Mouse (Mus musculus) lung, postnatal 0 days (tissue): ENCODE measurements around the gene Mri1.
A peak's percentile ranks its signal among the peaks of the same experiment; 100 is the strongest.
"Not testable (repeated sequence)": the region's sequence is repeated elsewhere in the genome, so short reads cannot be mapped to it uniquely, and the experiment has no call there.

ENCODE experiments used
- CTCF ChIP-seq: IDR thresholded peaks from 2 replicates; pipeline ENCODE4 v1.5.1; 2016; ENCODE audit warnings: antibody characterized with exemption, mild to moderate bottlenecking
- EP300 ChIP-seq: IDR thresholded peaks from 2 replicates; pipeline ENCODE4 v1.6.1; 2016; ENCODE audit warnings: antibody characterized with exemption, mild to moderate bottlenecking, control low read depth

GRCm38 (mm10) chr8:84285665-84286064 is 28.5 kb upstream of the Mri1 start:
- peak; percentile 78 for TF ChIP-seq CTCF
- not testable (repeated sequence) for TF ChIP-seq EP300
